Mouse (Mus musculus) C2C12 (cell line): ENCODE measurements around the gene Ttn. TPM values are rescaled to one million over a fixed set of nuclear protein-coding genes. Genes with fewer than 3 reads are reported as not detected.

Experiments used
- H3K27me3 ChIP-seq: one replicate; pipeline ENCODE4 v1.6.1; 2011; ENCODE audit not compliant: control insufficient read depth, insufficient read depth, insufficient read length
- H3K36me3 ChIP-seq: one replicate; pipeline ENCODE4 v1.6.1; 2011; ENCODE audit not compliant: control insufficient read depth, insufficient read depth
- H3K4me3 ChIP-seq: one replicate; pipeline ENCODE4 v1.5.1; 2011; ENCODE audit warnings: mild to moderate bottlenecking, control low read depth; ENCODE audit not compliant: poor library complexity, insufficient read depth, severe bottlenecking
- H3K79me2 ChIP-seq: one replicate; pipeline ENCODE4 v1.6.1; 2011; ENCODE audit not compliant: control insufficient read depth, insufficient read depth
- H3K79me3 ChIP-seq: one replicate; pipeline ENCODE4 v1.6.1; 2011; ENCODE audit warnings: low read depth, control low read depth
- H3ac ChIP-seq: one replicate; pipeline ENCODE3; 2011; ENCODE audit warnings: low read depth; ENCODE audit not compliant: control insufficient read depth, insufficient read length
- CEBPB ChIP-seq: IDR thresholded peaks from one replicate; pipeline ENCODE4 v1.6.1; 2011; ENCODE audit warnings: low read depth, mild to moderate bottlenecking, control low read depth, moderate library complexity
- CTCF ChIP-seq: IDR thresholded peaks from one replicate; pipeline ENCODE4 v1.5.1; 2011; ENCODE audit not compliant: control insufficient read depth, insufficient read depth, insufficient read length
- FOSL1 ChIP-seq: IDR thresholded peaks from one replicate; pipeline ENCODE4 v1.8.0; 2011; ENCODE audit warnings: mild to moderate bottlenecking, low read length; ENCODE audit not compliant: poor library complexity, insufficient read depth, severe bottlenecking
- MAX ChIP-seq: IDR thresholded peaks from one replicate; pipeline ENCODE4 v1.6.1; 2011; ENCODE audit warnings: mild to moderate bottlenecking, control low read depth
- MYOD1 ChIP-seq: IDR thresholded peaks from one replicate; pipeline ENCODE4 v1.6.1; 2011; ENCODE audit warnings: low read depth; ENCODE audit not compliant: control insufficient read depth, insufficient read length
- MYOG ChIP-seq: IDR thresholded peaks from one replicate; pipeline ENCODE4 v1.6.1; 2011; ENCODE audit not compliant: control insufficient read depth, insufficient read length; ENCODE audit errors: extremely low read depth
- USF1 ChIP-seq: IDR thresholded peaks from one replicate; pipeline ENCODE4 v1.6.1; 2011; ENCODE audit warnings: low read depth, mild to moderate bottlenecking, control low read depth, moderate library complexity
- polyA plus RNA-seq: library from polyadenylated mRNA; unstranded; fragments of >200 nt; fragmentation: generic; extraction: Trizol; gene quantifications from one replicate; pipeline ENCODE4 v1.2.1, GENCODE M21; 2012; ENCODE audit warnings: missing spikeins

Gene Ttn
- polyA plus RNA-seq, 1 experiment = 0.43 TPM

- TF ChIP-seq FOSL1 = no peak
- no peak for TF ChIP-seq MYOD1
- no peak for TF ChIP-seq MYOG
- TF ChIP-seq CTCF = no peak
- TF ChIP-seq USF1 = no peak
- TF ChIP-seq CEBPB = no peak
- no peak for TF ChIP-seq MAX
- Histone ChIP-seq H3K4me3 (no peak overlapping the region), H3ac (no peak overlapping the region), H3K79me3 (no peaks in the 10 kb centered on the region), H3K36me3 (no peaks in the 10 kb centered on the region), H3K27me3 (peaks cover 4% of the 10 kb centered on the region), H3K79me2 (no peaks in the 10 kb centered on the region)
Measured at GRCm38 (mm10) chr2:76875587-76875986, 106.8 kb downstream of the Ttn start.

DNA sequence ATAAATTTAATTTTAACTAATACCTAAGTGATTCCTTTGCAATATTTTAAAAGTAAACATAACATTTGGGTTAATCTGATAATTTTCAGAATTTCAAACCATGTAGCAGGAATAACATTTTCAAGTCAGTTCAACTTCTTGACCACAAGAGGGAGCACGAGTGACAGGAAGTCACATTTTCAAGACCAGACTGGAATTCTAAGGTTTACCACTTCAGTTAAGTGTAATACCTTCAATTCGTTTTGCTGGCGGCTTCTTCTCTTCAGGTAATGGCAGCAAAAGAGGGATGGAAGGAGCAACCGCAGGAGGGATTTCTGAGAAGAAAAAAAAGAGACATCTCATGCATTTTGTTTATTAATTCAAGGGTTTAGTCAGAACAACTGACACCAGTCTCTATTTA, 115.4 kb downstream of the Ttn start:
- Histone ChIP-seq H3K4me3 (no peak overlapping the region), H3K79me2 (no peaks in the 10 kb centered on the region), H3K79me3 (no peaks in the 10 kb centered on the region), H3K36me3 (no peaks in the 10 kb centered on the region), H3K27me3 (no peaks in the 10 kb centered on the region), H3ac (no peak overlapping the region)
- no peak for TF ChIP-seq MYOG
- TF ChIP-seq MAX = no peak
- TF ChIP-seq CTCF = no peak
- TF ChIP-seq USF1 = no peak
- TF ChIP-seq FOSL1 = no peak
- TF ChIP-seq MYOD1 = no peak
- TF ChIP-seq CEBPB = no peak

DNA sequence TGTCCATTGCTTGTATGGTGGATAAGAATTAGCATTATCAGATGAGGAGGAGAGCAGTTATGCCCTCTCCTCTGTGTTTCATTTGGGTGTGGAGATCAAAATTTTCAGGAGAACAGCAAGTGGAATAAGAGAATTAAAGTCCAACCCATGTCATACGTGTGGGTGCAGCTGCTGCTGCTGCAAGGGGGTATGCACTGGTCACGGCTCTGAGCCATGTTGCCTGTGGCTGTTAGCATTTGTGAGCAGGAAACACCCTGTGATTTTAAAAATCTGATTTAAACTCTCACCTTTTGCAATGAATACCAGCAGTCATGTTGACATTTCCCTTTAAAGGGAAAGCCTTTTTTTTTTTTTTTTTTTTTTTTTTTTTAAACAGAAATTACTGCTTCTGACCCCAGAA, 116.8 kb downstream of the Ttn start:
- no peak overlapping the region for H3K4me3 ChIP-seq
- TF ChIP-seq CTCF = no peak
- TF ChIP-seq MYOD1 = no peak
- no peak for TF ChIP-seq USF1
- no peak for TF ChIP-seq MYOG
- no peak for TF ChIP-seq CEBPB
- no peak for TF ChIP-seq FOSL1
- TF ChIP-seq MAX = no peak
- no peaks in the 10 kb centered on the region for H3K79me3 ChIP-seq
- no peaks in the 10 kb centered on the region for H3K36me3 ChIP-seq
- no peak overlapping the region for H3ac ChIP-seq
- H3K79me2 ChIP-seq = no peaks in the 10 kb centered on the region
- no peaks in the 10 kb centered on the region for H3K27me3 ChIP-seq

- no peaks in the 10 kb centered on the region for H3K27me3 ChIP-seq
- TF ChIP-seq CTCF = no peak
- no peak for TF ChIP-seq MYOG
- no peak for TF ChIP-seq MAX
- TF ChIP-seq CEBPB = no peak
- no peak for TF ChIP-seq FOSL1
- TF ChIP-seq USF1 = no peak
- no peak for TF ChIP-seq MYOD1
- no peaks in the 10 kb centered on the region for H3K79me3 ChIP-seq
- H3K79me2 ChIP-seq = no peaks in the 10 kb centered on the region
- H3ac ChIP-seq = no peak overlapping the region
- no peak overlapping the region for H3K4me3 ChIP-seq
- H3K36me3 ChIP-seq = no peaks in the 10 kb centered on the region
Measured at GRCm38 (mm10) chr2:76861327-76861726, 121.0 kb downstream of the Ttn start.

DNA sequence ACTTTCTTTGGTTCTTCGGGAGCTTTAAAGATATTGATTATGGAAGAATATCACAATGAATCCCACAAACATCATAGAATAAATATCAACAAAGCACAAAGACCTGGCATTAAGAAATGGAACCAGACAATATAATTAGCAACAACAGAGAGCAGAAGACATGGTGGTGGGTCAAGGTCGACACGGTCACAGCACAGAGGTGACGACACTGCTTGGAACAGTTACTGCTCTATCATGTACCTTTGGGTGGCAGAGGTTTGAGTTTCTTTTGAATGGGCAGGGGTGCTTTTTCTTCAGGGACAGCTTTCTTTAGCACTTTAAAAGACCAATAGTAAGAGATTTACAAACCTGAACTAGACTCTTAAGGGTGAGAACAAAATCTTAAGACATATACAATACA, 132.3 kb downstream of the Ttn start:
- Histone ChIP-seq H3K36me3 (no peaks in the 10 kb centered on the region), H3K79me2 (no peaks in the 10 kb centered on the region), H3ac (no peak overlapping the region), H3K79me3 (no peaks in the 10 kb centered on the region), H3K27me3 (no peaks in the 10 kb centered on the region), H3K4me3 (no peak overlapping the region)
- no peak for TF ChIP-seq MYOG
- no peak for TF ChIP-seq MYOD1
- no peak for TF ChIP-seq USF1
- no peak for TF ChIP-seq MAX
- no peak for TF ChIP-seq CEBPB
- TF ChIP-seq FOSL1 = no peak
- no peak for TF ChIP-seq CTCF

- no peak overlapping the region for H3K4me3 ChIP-seq
- H3ac ChIP-seq = no peak overlapping the region
- no peaks in the 10 kb centered on the region for H3K79me3 ChIP-seq
- no peaks in the 10 kb centered on the region for H3K79me2 ChIP-seq
- no peaks in the 10 kb centered on the region for H3K36me3 ChIP-seq
- H3K27me3 ChIP-seq = no peaks in the 10 kb centered on the region
- TF ChIP-seq CTCF (no peak), CEBPB (no peak), FOSL1 (no peak), USF1 (no peak), MAX (no peak), MYOG (no peak), MYOD1 (no peak)
Measured at GRCm38 (mm10) chr2:76843162-76843561, 139.2 kb downstream of the Ttn start.

GRCm38 (mm10) chr2:76820472-76820871, 161.9 kb downstream of the Ttn start:
- no peak overlapping the region for H3K4me3 ChIP-seq
- TF ChIP-seq MAX = no peak
- TF ChIP-seq MYOD1 = no peak
- no peaks in the 10 kb centered on the region for H3K27me3 ChIP-seq
- no peaks in the 10 kb centered on the region for H3K79me3 ChIP-seq
- no peaks in the 10 kb centered on the region for H3K79me2 ChIP-seq
- H3K36me3 ChIP-seq = no peaks in the 10 kb centered on the region
- no peak overlapping the region for H3ac ChIP-seq
